In the genomic region with DNA sequence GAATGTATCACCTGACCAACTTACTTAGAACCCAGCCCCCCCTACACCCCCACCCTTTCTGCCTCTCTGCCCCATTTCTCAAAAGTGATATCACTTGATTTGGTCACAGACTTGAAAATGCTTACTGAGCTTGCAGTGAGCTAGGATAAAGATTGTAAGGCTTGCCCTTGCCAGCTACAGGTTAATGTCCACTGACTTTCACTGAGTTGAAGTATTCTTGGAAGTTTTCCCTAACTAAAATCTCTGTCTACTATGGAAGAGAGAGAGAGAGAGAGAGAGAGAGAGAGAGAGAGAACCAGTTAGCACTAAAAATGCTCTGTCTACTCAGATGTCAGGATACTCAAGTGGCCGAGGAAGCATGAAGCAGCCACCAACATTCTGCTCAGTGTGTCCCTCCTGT, we compare ENCODE assay signal across 11 mouse cellular contexts. TPM values are rescaled to one million over a fixed set of nuclear protein-coding genes. Genes with fewer than 3 reads are reported as not detected.
A peak's percentile ranks its signal among the peaks of the same experiment; 100 is the strongest.
DNase-seq lines count a peak whose midpoint lies in the region; ATAC-seq and TF ChIP-seq lines count a peak whose summit lies in the region.
"Had no signal": no experiment of that assay in that cellular context is flagged by ENCODE, and none has a peak within 500 bp of the region (broad histone marks: within the 10 kb centered on the region; RNA-seq: fewer than 3 reads in every experiment).

No protein-coding gene starts in this region.

- H3K4me1 ChIP-seq in kidney, adult 2 months (ENCODE audit: control insufficient read depth, insufficient read depth, low read length), result peaks cover 9% of the 10 kb centered on the region; the same call in 1 of the 2 replicates
- H3K4me1 ChIP-seq in embryonic facial prominence, embryonic 14.5 days (ENCODE audit: control insufficient read depth, insufficient read depth, low read length), result no peaks in the 10 kb centered on the region; the same call in 1 of the 2 replicates
- peaks cover 13% of the 10 kb centered on the region for H3K4me1 ChIP-seq in hindbrain, embryonic 15.5 days (replicated peaks)
- no peaks in the 10 kb centered on the region; the same call in 1 of the 2 replicates for H3K4me1 ChIP-seq in midbrain, embryonic 11.5 days (ENCODE audit: control insufficient read depth, insufficient read depth, low read length)

- no peak for ATAC-seq in embryonic facial prominence, embryonic 14.5 days (ENCODE audit: low read depth)
- ATAC-seq in hindbrain, embryonic 15.5 days (ENCODE audit: low FRiP score, low read depth), result 0 out of 2 replicates have a peak, but pooled peaks have one; percentile 2
- ATAC-seq in midbrain, embryonic 11.5 days (ENCODE audit: low FRiP score), result no peak

- DNase-seq in kidney, adult 2 months, result peak; percentile 66
- DNase-seq in kidney, adult 8-10 months, result no peak
- no peak for DNase-seq in embryonic facial prominence, embryonic 14.5 days (ENCODE audit: low spot score)
- peak; percentile 88 for DNase-seq in midbrain, embryonic 11.5 days (ENCODE audit: low spot score, missing footprints)
- DNase-seq in cerebellum, postnatal 14 days, result no peak
- DNase-seq in heart, adult 18-20 months, result no peak
- DNase-seq in yolk sac, embryonic 10.5 days (ENCODE audit: low spot score), result no peak
- DNase-seq: cerebellum, postnatal 25 days had no signal

- TF ChIP-seq POLR2A in kidney, adult 2 months (IDR thresholded peaks at IDR 0.05; ENCODE audit: low read depth, low read length), result no peak

- no peak overlapping the region for H3K4me3 ChIP-seq in kidney, adult 2 months (ENCODE audit: insufficient read depth, low read depth, low read length)
- no peak overlapping the region for H3K4me3 ChIP-seq in embryonic facial prominence, embryonic 14.5 days (ENCODE audit: low read depth, low read length)
- H3K4me3 ChIP-seq in hindbrain, embryonic 15.5 days, result peak overlapping the region; percentile 88
- H3K4me3 ChIP-seq in midbrain, embryonic 11.5 days (ENCODE audit: low read depth, low read length), result peak overlapping the region; percentile 59; the same call in 1 of the 2 replicates

- H3K4me2 ChIP-seq in embryonic facial prominence, embryonic 14.5 days (ENCODE audit: low read depth, low read length), result peak overlapping the region; percentile 65; the same call in 1 of the 2 replicates
- peak overlapping the region; percentile 59 for H3K4me2 ChIP-seq in hindbrain, embryonic 15.5 days
- peak overlapping the region; percentile 47 for H3K4me2 ChIP-seq in midbrain, embryonic 11.5 days

- no peak overlapping the region for H3K9ac ChIP-seq in embryonic facial prominence, embryonic 14.5 days (ENCODE audit: low read depth, low read length)
- H3K9ac ChIP-seq in hindbrain, embryonic 15.5 days, result peak overlapping the region; percentile 78; the same call in 1 of the 2 replicates
- H3K9ac ChIP-seq in midbrain, embryonic 11.5 days (ENCODE audit: low read length), result peak overlapping the region; percentile 82; the same call in 1 of the 2 replicates

- H3K36me3 ChIP-seq in kidney, adult 2 months (ENCODE audit: control insufficient read depth, insufficient read depth, low read length), result no peaks in the 10 kb centered on the region
- no peaks in the 10 kb centered on the region for H3K36me3 ChIP-seq in embryonic facial prominence, embryonic 14.5 days (ENCODE audit: control insufficient read depth, insufficient read depth, low read length)
- H3K36me3 ChIP-seq in hindbrain, embryonic 15.5 days, result no peaks in the 10 kb centered on the region
- H3K36me3 ChIP-seq in midbrain, embryonic 11.5 days (ENCODE audit: control insufficient read depth, insufficient read depth, low read length), result no peaks in the 10 kb centered on the region
- H3K36me3 ChIP-seq: limb, embryonic 13.5 days had no signal

- no peaks in the 10 kb centered on the region for H3K27me3 ChIP-seq in kidney, adult 2 months (replicated peaks; ENCODE audit: control insufficient read depth, insufficient read depth, low read length)
- H3K27me3 ChIP-seq in embryonic facial prominence, embryonic 14.5 days (replicated peaks; ENCODE audit: control insufficient read depth, insufficient read depth, low read length), result 0 out of 2 replicates have a peak, but pooled peaks cover 3% of the 10 kb centered on the region
- H3K27me3 ChIP-seq in hindbrain, embryonic 15.5 days, result no peaks in the 10 kb centered on the region
- no peaks in the 10 kb centered on the region for H3K27me3 ChIP-seq in midbrain, embryonic 11.5 days (ENCODE audit: control insufficient read depth, insufficient read depth, low read length)
- H3K27me3 ChIP-seq: limb, embryonic 13.5 days had no signal

- 28% methylated on average over 1 of the region's 1 CpGs for WGBS in kidney, adult 2 months
- WGBS in embryonic facial prominence, embryonic 14.5 days, result 33% methylated on average over 1 of the region's 1 CpGs
- 6% methylated on average over 1 of the region's 1 CpGs for WGBS in hindbrain, embryonic 15.5 days
- 60% methylated on average over 1 of the region's 1 CpGs for WGBS in midbrain, embryonic 11.5 days

- no peak overlapping the region for H3K27ac ChIP-seq in kidney, adult 2 months (ENCODE audit: insufficient read depth, low read depth, low read length)
- H3K27ac ChIP-seq in embryonic facial prominence, embryonic 14.5 days (replicated peaks; ENCODE audit: low read depth, low read length), result no peak overlapping the region
- no peak overlapping the region for H3K27ac ChIP-seq in hindbrain, embryonic 15.5 days (replicated peaks)
- no peak overlapping the region for H3K27ac ChIP-seq in midbrain, embryonic 11.5 days (ENCODE audit: low read depth, low read length)
- H3K27ac ChIP-seq: limb, embryonic 13.5 days had no signal

- H3K9me3 ChIP-seq in embryonic facial prominence, embryonic 14.5 days (ENCODE audit: control insufficient read depth, low read length), result peaks cover 18% of the 10 kb centered on the region
- no peaks in the 10 kb centered on the region for H3K9me3 ChIP-seq in hindbrain, embryonic 15.5 days
- H3K9me3 ChIP-seq in midbrain, embryonic 11.5 days (ENCODE audit: control insufficient read depth, low read length), result peaks cover 9% of the 10 kb centered on the region

- TF ChIP-seq CTCF in kidney, adult 2 months (conservative IDR thresholded peaks at IDR 0.05; ENCODE audit: insufficient read depth, insufficient read length, low read depth, low read length), result no peak

RNA-seq across cellular contexts. Expression of a gene that starts 1.1 kb away (rescaled TPM):
- polyA plus RNA-seq in kidney, adult 2 months (2012; rRNA removed), result 31.7 and 34.6 TPM in 2 replicates
- polyA plus RNA-seq in embryonic facial prominence, embryonic 14.5 days (2014; fragmentation: Nextera tagmentation; extraction: Ambion mirVana), result 2.8 and 4.0 TPM in 2 replicates
- polyA plus RNA-seq in hindbrain, embryonic 15.5 days (2015; fragmentation: Nextera tagmentation; extraction: Ambion mirVana), result 35.8 and 40.2 TPM in 2 replicates
- polyA plus RNA-seq in midbrain, embryonic 11.5 days (2014; fragmentation: Nextera tagmentation; extraction: Ambion mirVana), result 48.3 and 56.3 TPM in 2 replicates
- total RNA-seq in heart, adult 18-20 months (2021), result under 1 TPM; 0.13 to 0.17 TPM

RNA-seq across cellular contexts. Expression of a gene that starts 30.6 kb away (rescaled TPM):
- polyA plus RNA-seq in kidney, adult 2 months (2012; rRNA removed), result 3.0 and 3.7 TPM in 2 replicates
- 16.2 and 19.8 TPM in 2 replicates for polyA plus RNA-seq in embryonic facial prominence, embryonic 14.5 days (2014; fragmentation: Nextera tagmentation; extraction: Ambion mirVana)
- 28.6 and 30.6 TPM in 2 replicates for polyA plus RNA-seq in hindbrain, embryonic 15.5 days (2015; fragmentation: Nextera tagmentation; extraction: Ambion mirVana)
- 13.2 and 13.7 TPM in 2 replicates for polyA plus RNA-seq in midbrain, embryonic 11.5 days (2014; fragmentation: Nextera tagmentation; extraction: Ambion mirVana)
- total RNA-seq in heart, adult 18-20 months (2021), result 10 to 100 TPM; 24.7 to 27.5 TPM

RNA-seq across cellular contexts. Expression of a gene that starts 54.7 kb away (rescaled TPM):
- polyA plus RNA-seq in kidney, adult 2 months (2012; rRNA removed), result not detected in 2 replicates
- polyA plus RNA-seq in embryonic facial prominence, embryonic 14.5 days (2014; fragmentation: Nextera tagmentation; extraction: Ambion mirVana), result not detected in 2 replicates
- polyA plus RNA-seq in hindbrain, embryonic 15.5 days (2015; fragmentation: Nextera tagmentation; extraction: Ambion mirVana), result not detected in 2 replicates
- not detected in 2 replicates for polyA plus RNA-seq in midbrain, embryonic 11.5 days (2014; fragmentation: Nextera tagmentation; extraction: Ambion mirVana)
- not detected for total RNA-seq in heart, adult 18-20 months (2021)
- polyA plus RNA-seq: heart, embryonic 16.5 days; limb, embryonic 13.5 days had no signal

Comparison
In these comparisons a context has a peak if more than half of its experiments do, and no peak if none do; other contexts are left out.
1. DNase-seq: peak in kidney, adult 2 months (single experiment) and midbrain, embryonic 11.5 days (single experiment); none in kidney, adult 8-10 months (0 of 2), embryonic facial prominence, embryonic 14.5 days (single experiment), cerebellum, postnatal 14 days (0 of 2), heart, adult 18-20 months (0 of 2) and yolk sac, embryonic 10.5 days (single experiment).
2. H3K4me3 ChIP-seq: peak in hindbrain, embryonic 15.5 days (single experiment) and midbrain, embryonic 11.5 days (single experiment); none in kidney, adult 2 months (single experiment) and embryonic facial prominence, embryonic 14.5 days (single experiment).
3. Peak in every context shown above with its lines, with median percentiles within 50 percentile points of each other: H3K4me2 ChIP-seq.